Mouse (Mus musculus) layer of hippocampus, postnatal 14 days (tissue): ENCODE measurements around the gene Tctex1d1. TPM values are rescaled to one million over a fixed set of nuclear protein-coding genes. Genes with fewer than 3 reads are reported as not detected.

Experiments
- DNase-seq, 2 experiments: peaks; one replicate each; pipeline ENCODE4 v3.0.0; 2021 to 2022; ENCODE audit warnings: low spot score in 2 of 2, mixed read lengths in 1 of 2
- long read RNA-seq, 2 experiments: library from polyadenylated mRNA; stranded (forward); transcript quantifications; one replicate each; pipeline ENCODE4 v2.0.0; 2021
- total RNA-seq, 2 experiments: library from RNA; stranded (reverse); gene quantifications; 2 replicates each; pipeline ENCODE4 v1.2.3; 2021

Tctex1d1 gene
- total RNA-seq: 1 to 10 TPM in 1 of 2 experiments, under 1 TPM in 1; 0.76 to 1.2 TPM
- long read RNA-seq, experiment 1: 0 reads
- long read RNA-seq, experiment 2: 0 reads

- no peak for DNase-seq
Observed at GRCm38 (mm10) chr4:102978440-102978839, at the start of gene Tctex1d1. Gene Tctex1d1 (plus strand): TSS chr4:102978606.

GRCm38 (mm10) chr4:102929491-102929890 lies 48.9 kb upstream of the Tctex1d1 start:
- DNase-seq: no peak

- no peak for DNase-seq
Observed at GRCm38 (mm10) chr4:102930679-102931078, 47.7 kb upstream of the Tctex1d1 start.

GRCm38 (mm10) chr4:102940266-102940665 lies 38.1 kb upstream of the Tctex1d1 start:
- no peak for DNase-seq

- no peak for DNase-seq
Observed at GRCm38 (mm10) chr4:102940738-102941137, 37.7 kb upstream of the Tctex1d1 start.

- DNase-seq: no peak
Observed at GRCm38 (mm10) chr4:102944325-102944724, 34.1 kb upstream of the Tctex1d1 start.

GRCm38 (mm10) chr4:102952476-102952875 lies 25.9 kb upstream of the Tctex1d1 start:
- no peak for DNase-seq

GRCm38 (mm10) chr4:102955294-102955956 lies 23.0 kb upstream of the Tctex1d1 start:
- no peak for DNase-seq

GRCm38 (mm10) chr4:102959409-102959808 lies 19.0 kb upstream of the Tctex1d1 start:
- no peak for DNase-seq

- DNase-seq: no peak
Observed at GRCm38 (mm10) chr4:102964174-102964573, 14.2 kb upstream of the Tctex1d1 start.

- no peak for DNase-seq
Observed at GRCm38 (mm10) chr4:102967811-102968210, 10.6 kb upstream of the Tctex1d1 start.

GRCm38 (mm10) chr4:102969599-102969998 lies 8.8 kb upstream of the Tctex1d1 start:
- DNase-seq: no peak

- no peak for DNase-seq
Observed at GRCm38 (mm10) chr4:102971159-102971558, 7.2 kb upstream of the Tctex1d1 start.

GRCm38 (mm10) chr4:102972071-102972470 lies 6.3 kb upstream of the Tctex1d1 start:
- DNase-seq: no peak

- DNase-seq: no peak
Observed at GRCm38 (mm10) chr4:102974172-102974571, 4.2 kb upstream of the Tctex1d1 start.

GRCm38 (mm10) chr4:102976290-102977275 lies 1.8 kb upstream of the Tctex1d1 start:
- DNase-seq: no peak

GRCm38 (mm10) chr4:102977778-102978321 lies 556 bp upstream of the Tctex1d1 start:
- DNase-seq: no peak

GRCm38 (mm10) chr4:102979385-102979784 lies 979 bp downstream of the Tctex1d1 start:
- DNase-seq: no peak

- no peak for DNase-seq
Observed at GRCm38 (mm10) chr4:102981709-102982108, 3.3 kb downstream of the Tctex1d1 start.

GRCm38 (mm10) chr4:102986173-102986572 lies 7.8 kb downstream of the Tctex1d1 start:
- no peak for DNase-seq

- peak in 1 of 2 experiments; percentile 67 for DNase-seq
Observed at GRCm38 (mm10) chr4:102986917-102987316, 8.5 kb downstream of the Tctex1d1 start.

- DNase-seq: no peak
Observed at GRCm38 (mm10) chr4:102987325-102987724, 8.9 kb downstream of the Tctex1d1 start.
